Mouse (Mus musculus) kidney, embryonic 16.5 days (tissue): ENCODE measurements around the gene Ptprn2. TPM values are rescaled to one million over a fixed set of nuclear protein-coding genes. Genes with fewer than 3 reads are reported as not detected.

Experiments
- ATAC-seq: fragments of 200-750 bp; cut with Nextera tagmentation; 2 replicates; pipeline ENCODE4 v1.8.0; 2017; ENCODE audit warnings: moderate TSS enrichment; ENCODE audit not compliant: low FRiP score, low TSS enrichment
- H3K27ac ChIP-seq: fragments of 300-500 bp; sonication (generic); 2 replicates; pipeline ENCODE4 v1.5.1; 2014; ENCODE audit warnings: low read length
- H3K27me3 ChIP-seq: fragments of 300-500 bp; sonication (generic); 2 replicates; pipeline ENCODE4 v1.6.1; 2014; ENCODE audit warnings: low read length, control low read depth, mixed read lengths; ENCODE audit not compliant: insufficient read depth
- H3K36me3 ChIP-seq: fragments of 300-500 bp; sonication (generic); 2 replicates; pipeline ENCODE4 v1.6.1; 2014; ENCODE audit warnings: low read length, control low read depth, mixed read lengths; ENCODE audit not compliant: insufficient read depth
- H3K4me1 ChIP-seq: fragments of 300-500 bp; sonication (generic); 2 replicates; pipeline ENCODE4 v1.6.1; 2014; ENCODE audit warnings: low read length, control low read depth, mixed read lengths; ENCODE audit not compliant: insufficient read depth
- H3K4me2 ChIP-seq: fragments of 300-500 bp; sonication (generic); replicated peaks from 2 replicates; pipeline ENCODE4 v1.6.1; 2014; ENCODE audit warnings: low read depth, low read length
- H3K4me3 ChIP-seq: fragments of 300-500 bp; sonication (generic); 2 replicates; pipeline ENCODE4 v1.5.1; 2014; ENCODE audit warnings: mild to moderate bottlenecking, low read length
- H3K9ac ChIP-seq: fragments of 300-500 bp; sonication (generic); replicated peaks from 2 replicates; pipeline ENCODE4 v1.6.1; 2014; ENCODE audit warnings: low read length
- H3K9me3 ChIP-seq: fragments of 300-500 bp; sonication (generic); 2 replicates; pipeline ENCODE4 v1.6.1; 2016; ENCODE audit warnings: low read length, control low read depth
- WGBS: fragments of 180-500 bp; shearing (Covaris S2); extraction: QIAGEN DNeasy Blood & Tissue Kit; methylation state at CpG from one replicate; pipeline ENCODE4 v1.1.7; 2014; 5-methylcytosine and 5-hydroxymethylcytosine counted together
- polyA plus RNA-seq: library from polyadenylated mRNA; unstranded; fragments of >200 nt; fragmentation: Nextera tagmentation; extraction: Ambion mirVana; gene quantifications from 2 replicates; pipeline ENCODE4 v1.2.1, GENCODE M21; 2015

The Ptprn2 gene
- polyA plus RNA-seq: 0.15 TPM in 1 of 2 replicates, not detected in the other

- Histone ChIP-seq H3K4me2 (peak within 1 kb of the TSS; percentile 99), H3K27ac (no peak within 1 kb of the TSS), H3K4me3 (peak within 1 kb of the TSS; percentile 55), H3K9me3 (no peaks in the 10 kb centered on the region), H3K27me3 (peaks cover 10% of the 10 kb centered on the region), H3K9ac (no peak within 1 kb of the TSS), H3K36me3 (no peaks in the 10 kb centered on the region), H3K4me1 (peaks cover 8% of the 10 kb centered on the region)
- WGBS: under 1% methylated on average over 84 of the region's 86 CpGs
- peak; percentile 99 for ATAC-seq
These were observed at the start of gene Ptprn2 for GRCm38 (mm10) chr12:116485591-116486403. Gene Ptprn2, plus strand, starts transcription at chr12:116485720.

DNA sequence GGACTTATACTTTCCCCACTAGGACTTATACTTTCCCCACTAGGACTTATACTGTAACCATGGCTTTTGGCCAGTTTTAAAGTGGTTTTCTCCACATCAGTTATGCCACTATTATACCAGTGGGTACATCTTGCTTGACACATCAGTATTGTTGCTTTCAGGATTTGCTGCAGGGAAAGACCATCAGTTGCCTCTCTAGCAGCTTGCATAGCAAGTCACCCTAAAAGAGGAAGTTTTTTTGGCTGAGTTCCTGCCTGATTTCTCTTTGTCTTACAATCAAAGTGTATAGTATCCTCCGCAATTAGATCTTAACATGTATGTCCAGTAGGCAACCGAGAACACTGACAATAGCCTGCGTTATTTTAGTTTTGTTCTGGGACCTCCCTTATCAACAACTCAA lies 49.4 kb upstream of the Ptprn2 start:
- H3K9ac ChIP-seq: no peak overlapping the region
- no peak overlapping the region for H3K27ac ChIP-seq

GRCm38 (mm10) chr12:116438591-116438990 lies 46.9 kb upstream of the Ptprn2 start:
- H3K36me3 ChIP-seq: peaks cover 54% of the 10 kb centered on the region

More for the DNA sequence above, 49.4 kb upstream of the Ptprn2 start:
- no peaks in the 10 kb centered on the region for H3K4me1 ChIP-seq
- WGBS: 98% methylated on average over 3 of the region's 3 CpGs
- H3K27me3 ChIP-seq: no peaks in the 10 kb centered on the region
- H3K36me3 ChIP-seq: peaks cover 40% of the 10 kb centered on the region
- no peak overlapping the region for H3K4me3 ChIP-seq
- no peak overlapping the region for H3K4me2 ChIP-seq
- no peak for ATAC-seq
- H3K9me3 ChIP-seq: no peaks in the 10 kb centered on the region

DNA sequence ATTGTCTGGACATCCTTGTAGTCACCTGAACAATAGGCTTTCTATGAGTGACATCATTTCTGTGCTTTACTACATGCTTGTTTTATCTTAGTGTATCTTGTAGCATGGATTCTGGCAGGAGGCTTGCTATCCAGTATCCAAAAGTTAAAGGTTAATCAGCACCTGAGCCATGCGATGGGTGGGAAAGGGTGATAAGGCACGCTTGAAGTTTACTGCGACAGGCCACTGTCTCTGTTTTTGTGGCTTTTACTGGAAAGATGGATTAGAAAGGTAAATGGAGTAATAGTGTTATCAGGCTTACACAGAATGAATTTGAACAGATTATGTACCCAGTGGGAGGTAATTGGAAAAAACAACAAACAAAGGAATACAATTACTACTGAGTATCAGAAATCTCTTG lies 43.3 kb upstream of the Ptprn2 start:
- Histone ChIP-seq H3K4me2 (no peak overlapping the region), H3K36me3 (peaks cover 56% of the 10 kb centered on the region), H3K9ac (no peak overlapping the region), H3K4me3 (no peak overlapping the region), H3K27ac (no peak overlapping the region), H3K4me1 (no peaks in the 10 kb centered on the region), H3K27me3 (no peaks in the 10 kb centered on the region), H3K9me3 (no peaks in the 10 kb centered on the region)
- no peak for ATAC-seq
- 88% methylated on average over 3 of the region's 3 CpGs for WGBS

More at GRCm38 (mm10) chr12:116438591-116438990, 46.9 kb upstream of the Ptprn2 start:
- Histone ChIP-seq H3K4me3 (no peak overlapping the region), H3K4me2 (no peak overlapping the region), H3K27me3 (no peaks in the 10 kb centered on the region), H3K9ac (no peak overlapping the region), H3K4me1 (no peaks in the 10 kb centered on the region), H3K9me3 (no peaks in the 10 kb centered on the region), H3K27ac (no peak overlapping the region)
- ATAC-seq: no peak; the same call in 1 of the 2 replicates
- 61% methylated on average over 5 of the region's 5 CpGs for WGBS

- WGBS: 86% methylated on average over 2 of the region's 2 CpGs
- Histone ChIP-seq H3K9ac (no peak overlapping the region), H3K27ac (no peak overlapping the region), H3K4me2 (no peak overlapping the region), H3K4me3 (no peak overlapping the region), H3K36me3 (peaks cover 36% of the 10 kb centered on the region), H3K4me1 (no peaks in the 10 kb centered on the region), H3K9me3 (no peaks in the 10 kb centered on the region), H3K27me3 (no peaks in the 10 kb centered on the region)
- ATAC-seq: peak; percentile 63; the same call in 1 of the 2 replicates
These were observed 36.0 kb upstream of the Ptprn2 start for GRCm38 (mm10) chr12:116449536-116449935.

- H3K4me1 ChIP-seq: no peaks in the 10 kb centered on the region
- peaks cover 18% of the 10 kb centered on the region for H3K36me3 ChIP-seq
- no peaks in the 10 kb centered on the region for H3K9me3 ChIP-seq
- ATAC-seq: no peak
- no peak overlapping the region for H3K9ac ChIP-seq
- no peaks in the 10 kb centered on the region for H3K27me3 ChIP-seq
- no peak overlapping the region for H3K27ac ChIP-seq
- 94% methylated on average over 6 of the region's 6 CpGs for WGBS
- H3K4me2 ChIP-seq: no peak overlapping the region
- no peak overlapping the region for H3K4me3 ChIP-seq
These were observed 25.0 kb upstream of the Ptprn2 start for GRCm38 (mm10) chr12:116460379-116461065.

DNA sequence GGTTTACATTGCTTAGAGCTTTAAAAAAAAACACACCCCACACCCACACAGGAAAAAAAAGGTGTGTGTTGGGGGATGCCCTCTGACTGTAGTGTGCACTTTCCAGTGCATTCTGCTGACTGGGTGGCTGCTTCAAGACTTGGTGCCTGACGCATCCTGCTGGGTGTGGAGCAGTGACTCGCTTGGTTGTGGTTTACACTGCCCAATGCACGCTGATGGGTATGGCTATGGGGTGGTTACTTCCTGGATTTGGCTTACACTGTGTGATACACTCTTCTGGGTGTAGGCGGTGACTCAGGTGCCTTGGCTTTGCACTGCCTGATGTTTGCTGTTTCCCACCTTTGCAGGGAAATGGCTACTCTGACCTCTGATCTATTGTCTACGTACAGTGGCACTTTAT lies 18.5 kb upstream of the Ptprn2 start:
- no peaks in the 10 kb centered on the region for H3K27me3 ChIP-seq
- no peaks in the 10 kb centered on the region for H3K36me3 ChIP-seq
- no peak for ATAC-seq
- H3K4me3 ChIP-seq: no peak overlapping the region
- WGBS: 93% methylated on average over 5 of the region's 5 CpGs
- no peak overlapping the region for H3K4me2 ChIP-seq
- H3K9me3 ChIP-seq: no peaks in the 10 kb centered on the region
- no peaks in the 10 kb centered on the region for H3K4me1 ChIP-seq
- no peak overlapping the region for H3K27ac ChIP-seq
- no peak overlapping the region for H3K9ac ChIP-seq

DNA sequence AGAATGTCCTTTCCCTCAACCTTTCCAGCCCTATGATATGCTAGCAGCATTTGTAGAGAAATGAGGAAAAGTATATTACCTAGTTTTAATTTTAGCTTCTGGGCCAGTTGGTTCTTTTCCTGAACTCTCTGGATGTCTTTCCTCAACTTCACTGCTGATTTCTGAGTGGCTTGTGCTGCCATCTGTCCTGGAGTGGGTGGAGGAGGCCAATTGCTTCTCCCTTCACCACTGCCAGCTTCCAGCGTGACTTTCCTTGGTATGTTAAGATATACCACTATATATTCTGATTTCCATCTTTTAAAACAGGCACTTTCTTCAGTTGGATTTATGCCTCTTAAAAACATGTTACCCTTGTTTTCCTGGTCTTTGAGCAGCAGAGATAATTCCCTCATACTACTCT lies 17.2 kb upstream of the Ptprn2 start:
- no peaks in the 10 kb centered on the region for H3K27me3 ChIP-seq
- no peak overlapping the region for H3K4me2 ChIP-seq
- no peak overlapping the region for H3K27ac ChIP-seq
- no peaks in the 10 kb centered on the region for H3K36me3 ChIP-seq
- no peaks in the 10 kb centered on the region for H3K4me1 ChIP-seq
- ATAC-seq: no peak
- no peak overlapping the region for H3K9ac ChIP-seq
- WGBS: 80% methylated on average over 1 of the region's 1 CpGs
- no peak overlapping the region for H3K4me3 ChIP-seq
- H3K9me3 ChIP-seq: no peaks in the 10 kb centered on the region

GRCm38 (mm10) chr12:116469096-116469495 lies 16.4 kb upstream of the Ptprn2 start:
- Histone ChIP-seq H3K27me3 (no peaks in the 10 kb centered on the region), H3K9ac (no peak overlapping the region), H3K4me1 (no peaks in the 10 kb centered on the region), H3K4me2 (no peak overlapping the region), H3K27ac (no peak overlapping the region), H3K9me3 (no peaks in the 10 kb centered on the region), H3K36me3 (no peaks in the 10 kb centered on the region), H3K4me3 (no peak overlapping the region)
- no peak for ATAC-seq
- 91% methylated on average over 3 of the region's 3 CpGs for WGBS

- 85% methylated on average over 2 of the region's 2 CpGs for WGBS
- no peak for ATAC-seq
- Histone ChIP-seq H3K4me3 (no peak overlapping the region), H3K4me1 (no peaks in the 10 kb centered on the region), H3K4me2 (no peak overlapping the region), H3K27me3 (no peaks in the 10 kb centered on the region), H3K9me3 (no peaks in the 10 kb centered on the region), H3K36me3 (no peaks in the 10 kb centered on the region), H3K27ac (no peak overlapping the region), H3K9ac (no peak overlapping the region)
These were observed 12.3 kb upstream of the Ptprn2 start for GRCm38 (mm10) chr12:116473264-116473663.
